Mouse (Mus musculus) hindbrain, embryonic 11.5 days (tissue): ENCODE measurements around the gene Fmnl1. TPM values are rescaled to one million over a fixed set of nuclear protein-coding genes. Genes with fewer than 3 reads are reported as not detected.

ENCODE experiments used
- ATAC-seq: fragments of 200-750 bp; cut with Nextera tagmentation; 2 replicates; pipeline ENCODE4 v1.8.0; 2017; ENCODE audit warnings: mild to moderate bottlenecking, moderate TSS enrichment, moderate library complexity; ENCODE audit not compliant: low FRiP score
- DNase-seq: peaks from one replicate; pipeline ENCODE4 v3.0.0-alpha.2; 2015; ENCODE audit warnings: low spot score
- H3K27ac ChIP-seq: fragments of 300-500 bp; sonication (generic); 2 replicates; pipeline ENCODE4 v1.5.1; 2014; ENCODE audit warnings: mild to moderate bottlenecking, low read depth, low read length
- H3K27me3 ChIP-seq: fragments of 300-500 bp; sonication (generic); 2 replicates; pipeline ENCODE4 v1.6.1; 2014; ENCODE audit warnings: mild to moderate bottlenecking, low read length, moderate library complexity, mixed read lengths; ENCODE audit not compliant: control insufficient read depth, insufficient read depth
- H3K36me3 ChIP-seq: fragments of 300-500 bp; sonication (generic); 2 replicates; pipeline ENCODE4 v1.6.1; 2014; ENCODE audit warnings: mild to moderate bottlenecking, low read length, moderate library complexity, mixed read lengths; ENCODE audit not compliant: control insufficient read depth, insufficient read depth
- H3K4me1 ChIP-seq: fragments of 300-500 bp; sonication (generic); replicated peaks from 2 replicates; pipeline ENCODE4 v1.6.1; 2014; ENCODE audit warnings: low read length, mixed read lengths; ENCODE audit not compliant: control insufficient read depth, insufficient read depth
- H3K4me2 ChIP-seq: fragments of 300-500 bp; sonication (generic); replicated peaks from 2 replicates; pipeline ENCODE4 v1.6.1; 2014; ENCODE audit warnings: mild to moderate bottlenecking, low read depth, low read length
- H3K4me3 ChIP-seq: fragments of 300-500 bp; sonication (generic); 2 replicates; pipeline ENCODE4 v1.5.1; 2014; ENCODE audit warnings: low read depth, low read length
- H3K9ac ChIP-seq: fragments of 300-500 bp; sonication (generic); 2 replicates; pipeline ENCODE4 v1.6.1; 2014; ENCODE audit warnings: low read depth, low read length
- H3K9me3 ChIP-seq: fragments of 300-500 bp; sonication (generic); 2 replicates; pipeline ENCODE4 v1.6.1; 2016; ENCODE audit warnings: low read length; ENCODE audit not compliant: control insufficient read depth
- WGBS: fragments of 180-500 bp; shearing (Covaris S2); extraction: QIAGEN DNeasy Blood & Tissue Kit; methylation state at CpG from one replicate; pipeline ENCODE4 v1.1.7; 2014; 5-methylcytosine and 5-hydroxymethylcytosine counted together
- polyA plus RNA-seq: library from polyadenylated mRNA; unstranded; fragments of >200 nt; fragmentation: Nextera tagmentation; extraction: Ambion mirVana; gene quantifications from 2 replicates; pipeline ENCODE4 v1.2.1, GENCODE M21; 2014

The Fmnl1 gene
- polyA plus RNA-seq, 1 experiment from 2014 or later: 1.1 TPM

DNA sequence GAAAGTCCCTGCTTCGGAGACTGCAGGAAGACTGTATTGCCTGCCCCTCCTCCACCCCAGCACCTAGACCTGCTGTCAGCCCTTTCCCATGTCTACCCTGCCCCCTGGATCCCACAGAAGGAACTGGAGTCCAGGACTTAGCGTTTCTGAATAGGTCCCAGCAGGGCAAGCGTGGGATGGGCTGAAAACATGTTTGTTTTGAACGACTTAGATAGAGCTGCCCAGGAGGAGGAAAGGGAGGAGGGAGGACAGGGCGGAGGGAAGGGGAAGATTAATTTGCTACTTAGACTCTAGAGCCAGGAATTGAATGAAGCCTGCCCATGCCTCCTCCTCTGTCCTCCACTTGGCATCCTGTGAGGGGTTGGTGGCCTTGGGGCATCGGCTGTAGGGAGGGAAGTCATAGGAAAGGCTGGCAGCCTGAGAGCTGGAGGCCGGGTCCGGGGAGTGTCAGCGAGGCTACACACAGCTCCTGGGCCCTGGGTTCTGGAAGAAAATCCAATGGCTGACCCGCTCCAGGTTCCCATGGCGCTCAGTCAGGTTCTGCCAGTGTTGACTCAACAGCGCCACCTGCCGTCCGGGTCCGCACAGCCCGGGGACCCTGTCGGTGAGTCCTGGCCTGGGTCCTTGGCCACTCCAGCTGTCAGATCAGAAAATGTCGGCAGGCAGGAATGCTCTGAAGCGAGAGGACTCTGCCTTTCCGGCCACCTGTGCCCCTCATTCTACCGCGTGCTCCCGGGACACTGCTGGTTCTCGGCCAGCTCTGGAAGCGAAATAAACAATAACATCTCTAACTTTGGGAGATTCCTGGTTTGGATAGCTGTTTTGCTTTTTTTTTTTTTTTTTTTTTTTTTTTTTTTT, 12.1 kb upstream of the Fmnl1 start:
- H3K4me2 ChIP-seq: peak overlapping the region; percentile 40
- H3K9me3 ChIP-seq: no peaks in the 10 kb centered on the region
- under 1% methylated on average over 25 of the region's 25 CpGs for WGBS
- H3K27ac ChIP-seq: no peak overlapping the region
- no peaks in the 10 kb centered on the region for H3K36me3 ChIP-seq
- peak; percentile 89 for ATAC-seq
- DNase-seq: peak; percentile 95
- H3K4me1 ChIP-seq: no peaks in the 10 kb centered on the region; the same call in 1 of the 2 replicates
- 0 out of 2 replicates have a peak overlapping the region, but pooled peaks have one; percentile 13 for H3K4me3 ChIP-seq
- no peaks in the 10 kb centered on the region for H3K27me3 ChIP-seq
- peak overlapping the region; percentile 27; the same call in 1 of the 2 replicates for H3K9ac ChIP-seq

GRCm38 (mm10) chr11:103160738-103161137, 10.2 kb upstream of the Fmnl1 start:
- WGBS: 89% methylated on average over 11 of the region's 11 CpGs
- ATAC-seq: no peak

DNA sequence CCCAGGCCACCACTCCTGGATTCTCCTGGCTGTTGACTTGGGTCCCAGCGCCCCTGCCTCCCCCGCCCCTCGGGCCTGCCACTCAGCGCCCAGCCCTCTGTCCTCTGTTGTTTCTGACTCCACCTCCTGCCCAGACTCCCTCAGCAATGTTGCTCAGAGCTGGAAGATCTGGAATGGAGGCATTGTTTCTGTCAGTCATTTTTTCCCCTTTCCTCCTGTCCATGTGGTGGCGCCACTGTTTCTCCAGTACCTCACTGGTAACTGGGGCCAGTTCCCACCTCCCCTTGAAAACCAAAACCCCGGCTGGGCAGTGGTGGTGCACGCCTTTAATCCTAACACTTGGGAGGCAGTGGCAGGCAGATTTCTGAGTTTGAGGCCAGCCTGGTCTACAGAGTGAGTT, 9.5 kb upstream of the Fmnl1 start:
- H3K9ac ChIP-seq: no peak overlapping the region
- H3K9me3 ChIP-seq: no peaks in the 10 kb centered on the region
- no peaks in the 10 kb centered on the region; the same call in 1 of the 2 replicates for H3K4me1 ChIP-seq
- no peaks in the 10 kb centered on the region for H3K36me3 ChIP-seq
- ATAC-seq: no peak
- no peak overlapping the region for H3K4me3 ChIP-seq
- no peak overlapping the region for H3K27ac ChIP-seq
- no peak for DNase-seq
- H3K27me3 ChIP-seq: no peaks in the 10 kb centered on the region
- 73% methylated on average over 7 of the region's 7 CpGs for WGBS
- no peak overlapping the region for H3K4me2 ChIP-seq

More at GRCm38 (mm10) chr11:103160738-103161137, 10.2 kb upstream of the Fmnl1 start:
- H3K27me3 ChIP-seq: no peaks in the 10 kb centered on the region
- H3K4me1 ChIP-seq: no peaks in the 10 kb centered on the region; the same call in 1 of the 2 replicates
- H3K27ac ChIP-seq: no peak overlapping the region
- no peaks in the 10 kb centered on the region for H3K9me3 ChIP-seq
- DNase-seq: no peak
- no peak overlapping the region for H3K9ac ChIP-seq
- no peak overlapping the region for H3K4me3 ChIP-seq
- H3K4me2 ChIP-seq: no peak overlapping the region
- no peaks in the 10 kb centered on the region for H3K36me3 ChIP-seq

DNA sequence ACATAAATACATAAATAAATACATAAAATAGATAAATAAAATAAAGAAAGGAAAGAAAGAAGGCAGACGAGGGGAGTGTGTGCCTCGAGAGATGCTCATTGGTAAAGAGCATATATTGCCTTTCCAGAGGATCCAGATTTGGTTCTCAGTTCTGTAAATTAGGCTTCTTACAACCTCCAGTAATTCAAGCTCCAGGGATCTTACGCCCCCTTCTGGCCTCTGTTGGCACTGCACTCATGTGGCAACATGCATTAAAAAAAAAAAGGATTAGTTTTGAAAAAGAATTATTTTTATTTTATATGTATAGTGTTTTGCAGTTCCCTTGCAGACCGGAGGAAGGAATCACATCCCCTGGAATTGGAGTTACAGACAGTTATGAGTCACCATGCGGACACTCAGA, 8.8 kb upstream of the Fmnl1 start:
- no peaks in the 10 kb centered on the region for H3K27me3 ChIP-seq
- 84% methylated on average over 5 of the region's 5 CpGs for WGBS
- H3K9ac ChIP-seq: no peak overlapping the region
- H3K9me3 ChIP-seq: no peaks in the 10 kb centered on the region
- ATAC-seq: no peak
- H3K4me3 ChIP-seq: no peak overlapping the region
- H3K36me3 ChIP-seq: no peaks in the 10 kb centered on the region
- DNase-seq: no peak
- H3K4me1 ChIP-seq: no peaks in the 10 kb centered on the region; the same call in 1 of the 2 replicates
- no peak overlapping the region for H3K4me2 ChIP-seq
- H3K27ac ChIP-seq: no peak overlapping the region

- no peak overlapping the region for H3K4me2 ChIP-seq
- H3K36me3 ChIP-seq: no peaks in the 10 kb centered on the region
- H3K27me3 ChIP-seq: peaks cover 3% of the 10 kb centered on the region
- no peaks in the 10 kb centered on the region for H3K4me1 ChIP-seq
- ATAC-seq: no peak
- no peak overlapping the region for H3K9ac ChIP-seq
- H3K27ac ChIP-seq: no peak overlapping the region
- no peak for DNase-seq
- 30% methylated on average over 10 of the region's 10 CpGs for WGBS
- no peak overlapping the region for H3K4me3 ChIP-seq
- no peaks in the 10 kb centered on the region for H3K9me3 ChIP-seq
Observed at GRCm38 (mm10) chr11:103164391-103164790, 6.5 kb upstream of the Fmnl1 start.

DNA sequence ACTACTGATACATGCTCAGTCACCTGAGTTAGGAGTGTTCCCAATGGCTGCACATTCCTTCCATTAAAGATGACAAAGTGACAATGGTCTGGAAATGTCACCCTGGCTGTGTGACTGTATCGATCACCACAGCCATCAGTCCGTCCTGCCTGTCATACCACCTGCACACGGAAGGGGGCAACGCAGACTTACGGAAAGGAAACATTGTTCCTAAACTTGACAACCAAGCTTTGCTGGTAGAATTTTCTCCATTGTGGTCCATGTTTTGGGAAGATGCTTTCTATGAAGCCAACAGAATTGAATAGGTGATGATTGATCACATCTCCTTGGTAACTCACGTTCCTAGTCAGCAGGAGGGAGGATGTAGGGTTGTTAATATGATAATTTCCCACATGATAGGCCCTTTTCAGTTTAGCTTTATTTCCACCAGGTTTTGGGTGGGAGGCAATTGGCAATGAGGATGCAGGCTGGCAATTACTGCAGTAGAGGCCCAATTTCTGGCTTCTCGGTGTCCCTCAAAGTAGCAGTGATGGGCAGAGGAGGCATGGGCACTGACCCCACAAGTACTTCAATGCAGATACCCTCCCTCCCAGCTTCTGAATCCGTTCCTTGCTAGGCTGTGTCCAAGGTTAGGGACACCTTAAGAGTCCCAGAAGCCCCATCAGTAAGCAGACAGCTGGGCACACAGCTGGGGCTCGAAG, 2.1 kb upstream of the Fmnl1 start:
- peak; percentile 77 for DNase-seq
- peaks cover 41% of the 10 kb centered on the region for H3K27me3 ChIP-seq
- WGBS: 30% methylated on average over 9 of the region's 9 CpGs

DNA sequence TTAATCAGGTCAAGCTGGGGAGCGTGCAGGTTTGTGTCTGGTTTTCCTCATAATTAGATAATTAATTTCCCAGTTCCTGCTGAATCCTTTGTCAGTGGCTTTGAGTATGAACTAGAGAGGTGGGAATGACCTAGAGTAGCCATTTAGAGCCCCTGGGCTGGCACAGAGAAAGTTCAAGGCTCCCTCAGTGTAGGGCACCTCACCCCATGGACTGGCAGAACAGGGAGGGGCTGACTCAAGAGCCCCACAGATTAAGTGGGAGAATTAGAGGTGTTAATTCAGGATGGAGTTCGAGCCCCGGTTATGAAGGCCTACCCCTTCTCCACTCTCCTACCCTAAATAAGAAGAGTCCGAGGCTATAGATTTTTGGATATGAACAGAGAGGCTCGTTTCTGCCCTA, 1.2 kb upstream of the Fmnl1 start:
- H3K4me1 ChIP-seq: no peaks in the 10 kb centered on the region
- no peak overlapping the region for H3K9ac ChIP-seq
- H3K4me2 ChIP-seq: no peak overlapping the region
- no peaks in the 10 kb centered on the region for H3K9me3 ChIP-seq
- DNase-seq: no peak
- ATAC-seq: no peak
- 79% methylated on average over 5 of the region's 5 CpGs for WGBS
- no peak overlapping the region for H3K27ac ChIP-seq
- no peak overlapping the region for H3K4me3 ChIP-seq
- H3K36me3 ChIP-seq: no peaks in the 10 kb centered on the region
- H3K27me3 ChIP-seq: peaks cover 41% of the 10 kb centered on the region

More for the DNA sequence above, 2.1 kb upstream of the Fmnl1 start:
- Histone ChIP-seq H3K4me2 (no peak overlapping the region), H3K4me3 (no peak overlapping the region), H3K9me3 (no peaks in the 10 kb centered on the region), H3K9ac (no peak overlapping the region), H3K36me3 (no peaks in the 10 kb centered on the region), H3K27ac (no peak overlapping the region), H3K4me1 (no peaks in the 10 kb centered on the region)
- no peak for ATAC-seq

- Histone ChIP-seq H3K4me3 (peak overlapping the region; percentile 66), H3K9ac (no peak overlapping the region), H3K27ac (no peak overlapping the region), H3K4me1 (no peaks in the 10 kb centered on the region), H3K27me3 (peaks cover 41% of the 10 kb centered on the region), H3K4me2 (peak overlapping the region; percentile 99), H3K9me3 (no peaks in the 10 kb centered on the region), H3K36me3 (no peaks in the 10 kb centered on the region)
- ATAC-seq (no peak), DNase-seq (no peak)
- 50% methylated on average over 3 of the region's 3 CpGs for WGBS
Observed at GRCm38 (mm10) chr11:103170111-103170493, 805 bp upstream of the Fmnl1 start.
